Mouse (Mus musculus): ENCODE data around the gene Ecm1.

GRCm38 (mm10) chr3:95752935-95753334 lies 13.6 kb upstream of the Ecm1 start:
- TF ChIP-seq POLR2A (IDR thresholded peaks at IDR 0.05; ENCODE audit: insufficient read length, low read depth) (no peak), MYOG (IDR thresholded peaks at IDR 0.05; ENCODE audit: control insufficient read depth in 1 of 3, insufficient read depth in 1 of 3, insufficient read length in 2 of 3, low read depth in 2 of 3) (no peak), USF1 (IDR thresholded peaks at IDR 0.05; ENCODE audit: low read depth) (no peak), MYOD1 (IDR thresholded peaks at IDR 0.05; ENCODE audit: control insufficient read depth in 1 of 3, insufficient read length in 2 of 3, low read depth in 2 of 3) (no peak), CEBPB (IDR thresholded peaks at IDR 0.05; ENCODE audit: insufficient read depth, poor library complexity, severe bottlenecking) (no peak), E2F4 (IDR thresholded peaks at IDR 0.05; ENCODE audit: insufficient read depth) (no peak), SRF (IDR thresholded peaks at IDR 0.05; ENCODE audit: control insufficient read depth, insufficient read length, low read depth) (no peak), MAX (IDR thresholded peaks at IDR 0.05; ENCODE audit: low read depth) (no peak), REST (IDR thresholded peaks at IDR 0.05; ENCODE audit: insufficient read depth, insufficient read length) (no peak), POLR2AphosphoS2 (IDR thresholded peaks at IDR 0.05; ENCODE audit: insufficient read length, low read depth) (no peak), TCF12 (IDR thresholded peaks at IDR 0.05; ENCODE audit: insufficient read depth, poor library complexity, severe bottlenecking) (no peak)
